Mouse (Mus musculus) ZHBTc4 (cell line): ENCODE results near the gene Gbgt1.

Source experiments
- DNase-seq: peaks from one replicate; pipeline ENCODE4 v3.0.0-alpha.2; 2011; ENCODE audit warnings: low read depth, low spot score

The Gbgt1 gene

DNA sequence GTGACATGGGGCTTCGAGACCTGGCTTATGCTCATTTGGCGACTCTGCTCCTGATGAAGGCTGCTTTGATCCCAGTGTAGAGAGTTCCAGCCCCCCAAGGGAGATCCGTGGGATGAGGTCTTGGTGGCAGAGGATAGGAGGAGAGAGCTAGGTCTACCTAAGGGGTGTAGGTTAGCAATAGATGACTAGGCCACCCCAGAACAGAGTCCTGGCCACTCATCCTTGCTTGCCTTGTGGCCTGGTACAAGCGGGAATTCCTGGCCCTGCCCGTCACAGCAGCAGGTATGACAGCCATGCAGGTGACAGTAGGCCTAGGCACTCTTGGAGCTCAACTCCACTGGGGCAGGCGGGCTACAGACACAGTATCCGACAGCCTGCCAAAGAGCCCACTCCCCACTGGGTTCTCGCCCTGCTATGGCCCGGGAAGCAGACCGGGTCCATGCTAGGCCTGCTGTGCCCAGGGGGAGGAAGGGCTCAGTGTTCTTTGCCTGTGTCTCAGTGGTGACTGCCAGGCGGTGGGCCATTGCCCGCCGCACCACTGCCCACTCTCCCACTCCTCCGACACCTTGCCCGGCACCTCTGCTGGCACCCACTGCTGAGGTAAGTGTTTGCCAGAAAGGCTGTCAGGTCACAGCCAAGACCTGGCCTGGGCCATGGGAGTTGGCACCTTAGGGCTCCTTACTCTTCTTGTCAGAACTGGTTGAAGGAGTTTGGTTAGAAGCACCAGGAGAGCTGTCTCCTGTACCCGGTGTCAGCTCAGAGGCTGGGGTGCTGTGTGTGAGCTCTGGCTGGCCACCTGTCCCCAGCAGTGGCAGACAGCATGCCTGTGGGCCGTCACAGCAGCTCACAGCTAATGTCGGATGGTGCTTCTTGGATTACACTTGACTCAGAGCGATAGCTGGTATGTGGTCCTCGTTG, 31.0 kb downstream of the Gbgt1 start:
- DNase-seq, result no peak

DNA sequence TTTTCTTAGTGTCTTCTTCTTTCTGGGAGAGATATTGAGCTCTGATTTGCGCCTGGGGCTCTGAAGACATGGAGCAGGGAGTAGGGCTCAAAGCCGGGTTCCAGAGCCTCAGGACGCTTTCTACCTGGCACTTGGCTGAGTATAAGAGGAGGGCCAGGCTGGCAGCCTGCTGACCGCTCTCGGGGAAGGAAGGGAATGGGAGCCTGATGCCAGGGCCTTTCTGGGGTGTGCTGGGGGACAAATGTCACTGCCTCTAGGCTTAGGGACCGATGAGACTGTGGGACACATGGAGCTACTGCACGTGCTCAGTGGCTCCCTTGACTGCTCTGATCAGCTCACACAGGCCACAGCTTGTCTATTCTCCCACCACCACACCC, 31.7 kb downstream of the Gbgt1 start:
- no peak for DNase-seq

DNA sequence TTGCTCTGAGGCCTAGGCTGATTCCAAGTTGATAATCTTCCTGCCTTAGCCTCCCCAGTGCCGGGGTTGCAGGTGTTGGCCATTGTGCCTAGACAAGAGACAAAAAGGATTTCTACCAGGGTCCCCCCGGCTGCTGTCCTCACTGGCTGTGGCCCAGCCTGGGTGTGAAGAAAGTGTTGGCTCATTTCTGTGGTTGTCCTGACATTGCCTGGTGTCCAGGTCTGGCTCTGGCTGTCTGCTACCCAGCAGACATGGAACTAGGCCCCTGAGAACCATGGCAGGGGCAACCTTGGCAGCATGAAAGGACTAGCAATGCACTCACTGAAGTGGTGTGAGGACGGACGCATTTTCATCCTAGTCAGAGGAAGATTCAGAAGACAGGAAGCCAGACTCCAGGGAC, 33.2 kb downstream of the Gbgt1 start:
- DNase-seq, result no peak

DNA sequence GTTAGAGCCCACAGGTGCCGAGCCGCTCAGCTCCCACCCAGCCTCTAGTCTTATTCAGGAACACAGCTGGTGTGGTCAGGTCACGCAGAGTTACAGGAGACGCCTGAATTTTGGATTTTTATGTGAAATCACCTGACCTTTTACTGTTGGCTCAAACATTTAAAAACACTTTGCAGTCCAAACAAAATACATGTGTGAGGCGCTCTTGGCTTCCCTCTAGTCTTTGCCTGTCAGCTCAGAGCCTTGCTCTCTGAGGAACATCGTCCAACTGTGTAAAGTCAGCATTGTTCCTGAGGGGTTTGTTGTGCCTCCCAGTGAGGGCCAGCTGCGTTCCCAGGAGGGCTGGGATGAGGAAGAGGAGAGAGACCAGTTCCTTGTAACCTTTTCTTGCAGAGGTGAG, 33.6 kb downstream of the Gbgt1 start:
- DNase-seq, result no peak

DNA sequence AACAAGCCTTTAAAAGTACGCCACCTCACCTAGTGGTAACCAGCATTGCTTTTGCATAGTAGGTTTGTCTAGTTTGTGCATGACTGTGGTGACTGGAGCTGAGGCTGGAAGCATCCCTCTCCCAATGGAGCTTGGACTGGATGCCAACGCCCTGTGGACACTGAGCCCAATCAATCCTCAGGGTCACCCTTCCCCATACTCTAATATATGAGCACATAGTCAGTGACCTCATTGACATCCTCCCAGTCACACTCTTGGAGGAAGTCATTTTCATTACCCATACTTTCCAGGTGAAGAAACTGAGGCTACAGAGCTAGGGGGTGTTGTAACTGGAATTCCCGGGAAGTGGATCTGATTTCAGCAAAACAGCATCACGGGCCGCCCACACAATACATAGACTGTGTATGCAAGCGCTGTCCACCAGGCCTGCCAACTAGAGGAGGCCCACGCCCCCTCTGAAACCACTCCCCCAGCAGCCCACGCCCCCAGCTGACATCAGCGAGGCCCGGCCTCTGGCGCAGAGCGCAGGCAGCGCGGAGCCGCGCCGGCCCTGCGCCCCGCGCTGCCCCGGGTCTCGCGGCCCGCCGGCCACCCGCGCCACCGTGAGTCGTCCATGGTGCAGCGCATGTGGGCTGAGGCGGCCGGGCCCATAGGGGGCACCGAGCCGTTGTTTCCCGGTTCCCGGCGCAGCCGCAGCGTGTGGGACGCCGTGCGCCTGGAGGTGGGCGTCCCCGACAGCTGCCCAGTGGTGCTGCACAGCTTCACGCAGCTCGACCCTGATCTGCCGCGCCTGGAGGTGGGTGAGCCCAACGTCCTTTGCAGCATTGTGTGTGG, 36.5 kb downstream of the Gbgt1 start:
- DNase-seq, result peak; percentile 92

DNA sequence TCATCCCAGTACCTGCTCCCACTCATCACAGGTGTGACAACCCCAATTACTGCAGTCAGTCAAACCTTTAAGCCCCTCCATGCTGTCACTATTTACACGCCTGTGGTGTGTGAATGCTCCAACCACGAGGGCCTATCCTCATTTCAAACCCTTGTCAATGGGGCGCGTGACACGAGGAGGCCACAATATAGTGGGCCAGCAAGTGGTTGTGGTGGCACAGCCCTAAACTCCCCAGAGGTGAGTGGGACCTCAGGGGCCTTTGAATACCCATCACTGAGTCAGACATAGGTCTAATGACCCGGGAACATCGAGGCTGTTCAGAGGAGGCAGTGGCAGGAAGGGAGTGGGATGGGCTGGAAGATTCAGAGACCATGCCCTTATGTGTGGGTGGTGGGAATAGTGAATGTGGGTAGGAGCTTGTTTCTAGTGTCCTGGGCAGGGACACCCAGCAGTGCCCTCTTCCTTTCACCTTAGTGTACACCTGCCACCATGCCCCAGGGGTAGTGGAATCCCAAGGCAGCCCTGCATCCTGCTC, 37.3 kb downstream of the Gbgt1 start:
- no peak for DNase-seq

DNA sequence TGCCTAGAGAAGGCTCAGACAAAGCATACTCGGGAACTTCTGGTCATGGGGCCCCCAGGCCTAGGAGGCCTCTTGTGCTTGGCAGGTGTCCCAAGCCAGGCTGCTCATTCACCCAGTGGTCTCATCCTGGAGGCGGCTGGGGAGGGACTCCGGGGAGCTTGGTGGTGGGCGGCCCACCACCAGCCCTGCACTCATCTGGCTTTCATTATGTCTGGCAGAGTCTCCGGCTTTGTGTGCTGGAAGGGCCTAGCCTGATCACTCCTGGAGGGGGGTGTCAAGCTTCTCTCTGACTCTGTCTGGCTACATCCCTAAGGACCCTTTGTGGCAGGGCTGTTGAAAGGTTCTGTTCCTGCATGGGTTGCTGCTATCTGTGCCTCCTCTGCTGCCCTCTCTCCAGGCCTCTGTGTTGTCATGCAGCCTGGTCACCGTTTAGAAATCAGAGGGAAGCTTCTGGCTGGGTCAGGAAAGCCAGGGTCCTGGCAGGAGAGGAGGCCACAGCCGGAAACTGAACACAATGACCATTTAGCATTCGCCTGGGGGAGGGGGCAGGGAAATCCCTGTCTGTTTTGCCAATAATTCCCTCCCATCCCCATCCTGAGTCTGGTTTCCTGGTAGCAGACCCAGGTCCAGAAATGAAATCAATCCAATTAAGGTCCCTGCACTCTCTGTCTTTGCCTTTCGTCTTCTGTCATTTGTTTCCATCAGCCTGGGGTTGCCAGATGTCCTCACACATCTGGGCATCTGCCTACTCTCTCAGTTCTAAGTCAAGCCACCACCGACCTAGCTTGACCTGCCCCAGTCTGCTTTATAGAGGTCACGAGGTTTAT, 38.0 kb downstream of the Gbgt1 start:
- no peak for DNase-seq

DNA sequence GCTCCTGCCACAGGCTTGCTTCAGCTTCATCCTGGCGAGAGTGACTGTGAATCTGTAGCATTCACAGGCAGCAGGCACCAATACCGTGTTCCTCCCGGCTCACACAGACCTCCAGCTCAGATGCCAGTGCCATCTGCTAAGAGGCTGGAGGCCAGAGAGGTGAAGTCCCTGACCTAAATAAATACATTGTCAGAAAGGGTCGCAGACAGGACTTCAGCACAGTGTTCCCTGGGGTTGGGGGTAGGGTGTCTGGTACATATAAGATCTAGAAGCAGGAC, 38.5 kb downstream of the Gbgt1 start:
- no peak for DNase-seq

DNA sequence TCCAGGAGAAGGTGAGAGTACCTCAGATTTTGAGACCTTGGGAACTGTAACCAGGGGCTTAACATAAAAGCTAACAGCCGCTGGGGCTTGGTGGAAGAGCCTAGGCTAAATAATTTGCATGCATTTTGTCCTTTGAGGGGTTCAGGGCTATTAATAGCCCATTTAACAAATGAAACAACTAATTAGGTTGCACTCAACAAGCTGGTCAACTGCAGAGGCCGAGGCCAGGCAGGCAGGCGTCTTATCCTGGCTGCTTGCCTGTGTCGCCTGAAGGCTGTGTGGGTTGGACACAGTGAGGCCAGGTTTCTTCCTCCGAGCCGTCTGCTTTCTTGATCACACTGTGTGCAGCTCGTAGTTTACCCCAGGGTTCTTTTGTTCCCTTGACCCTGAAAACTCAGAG, 39.0 kb downstream of the Gbgt1 start:
- no peak for DNase-seq

DNA sequence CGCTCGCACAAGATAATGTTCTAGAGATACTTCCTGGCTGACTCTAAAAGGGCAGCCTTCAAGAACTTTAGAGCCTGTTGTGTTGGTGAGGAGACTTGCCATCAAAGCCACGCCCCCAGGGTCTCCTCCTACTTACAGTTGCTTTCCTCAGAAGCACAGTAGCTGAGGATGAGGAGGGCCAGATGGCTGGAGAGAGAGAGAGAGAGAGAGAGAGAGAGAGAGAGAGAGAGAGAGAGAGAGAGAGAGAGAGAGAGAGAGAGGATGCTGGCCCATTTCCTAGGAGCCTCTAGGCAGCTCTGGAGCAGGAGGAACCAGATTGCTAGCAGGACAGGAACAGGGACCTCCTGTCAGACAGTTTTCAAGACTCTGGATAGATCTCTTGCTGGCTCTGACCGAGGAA, 39.5 kb downstream of the Gbgt1 start:
- DNase-seq, result no peak

DNA sequence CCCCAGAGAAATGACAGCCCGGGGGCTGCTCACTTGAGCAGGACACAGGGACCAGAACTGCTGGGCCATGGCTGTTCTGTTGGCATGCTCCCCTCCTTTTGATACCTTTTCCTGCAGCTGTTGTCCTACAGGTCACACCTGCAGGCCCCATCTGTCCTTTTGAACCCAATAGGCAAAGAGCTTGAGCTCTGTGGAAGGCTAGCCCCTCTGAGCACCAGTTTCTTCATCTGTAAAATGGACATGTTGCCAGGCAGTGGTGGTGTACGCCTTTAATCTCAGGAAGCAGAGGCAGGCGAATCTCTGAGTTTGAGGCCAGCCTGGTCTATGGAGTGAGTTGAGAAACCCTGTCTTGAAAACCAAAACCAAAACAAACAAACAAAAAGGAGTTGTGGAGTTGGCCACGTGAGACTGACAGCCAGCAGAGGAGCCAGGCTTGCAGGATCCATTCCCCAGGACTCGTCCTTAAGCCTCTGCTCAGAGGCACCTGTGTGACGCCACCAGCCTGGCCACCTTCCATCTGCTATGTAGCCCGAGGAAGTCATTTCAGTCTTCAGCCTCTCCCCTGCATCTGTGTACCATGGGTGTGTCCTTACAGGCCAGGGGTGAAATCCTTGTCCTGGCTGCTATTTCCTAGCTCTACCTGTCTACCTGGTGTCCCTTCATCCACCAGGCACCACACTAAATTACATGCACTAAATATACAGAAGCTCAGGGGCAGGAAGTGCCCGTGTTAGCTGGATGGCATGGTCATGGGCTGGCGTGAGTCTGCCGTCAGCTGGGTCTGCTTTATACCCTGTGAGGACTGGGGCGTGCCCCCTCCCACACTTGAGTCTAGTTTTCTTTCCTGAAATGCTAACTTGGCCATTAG, 40.3 kb downstream of the Gbgt1 start:
- DNase-seq, result no peak

DNA sequence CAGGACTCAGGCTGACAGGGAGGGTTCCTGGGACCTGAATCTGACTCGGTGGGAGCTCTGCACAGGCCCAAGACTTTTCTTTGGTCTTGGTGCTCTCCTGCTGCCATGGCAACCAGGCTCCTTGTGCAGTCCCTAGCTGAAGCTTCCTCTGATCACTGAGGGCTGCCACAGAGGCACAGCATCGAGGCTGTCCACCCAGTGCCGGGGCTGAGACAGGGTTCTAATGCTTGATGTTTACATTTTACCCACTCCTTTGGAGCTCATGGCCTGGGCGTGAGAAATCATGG, 40.9 kb downstream of the Gbgt1 start:
- DNase-seq, result peak; percentile 44

DNA sequence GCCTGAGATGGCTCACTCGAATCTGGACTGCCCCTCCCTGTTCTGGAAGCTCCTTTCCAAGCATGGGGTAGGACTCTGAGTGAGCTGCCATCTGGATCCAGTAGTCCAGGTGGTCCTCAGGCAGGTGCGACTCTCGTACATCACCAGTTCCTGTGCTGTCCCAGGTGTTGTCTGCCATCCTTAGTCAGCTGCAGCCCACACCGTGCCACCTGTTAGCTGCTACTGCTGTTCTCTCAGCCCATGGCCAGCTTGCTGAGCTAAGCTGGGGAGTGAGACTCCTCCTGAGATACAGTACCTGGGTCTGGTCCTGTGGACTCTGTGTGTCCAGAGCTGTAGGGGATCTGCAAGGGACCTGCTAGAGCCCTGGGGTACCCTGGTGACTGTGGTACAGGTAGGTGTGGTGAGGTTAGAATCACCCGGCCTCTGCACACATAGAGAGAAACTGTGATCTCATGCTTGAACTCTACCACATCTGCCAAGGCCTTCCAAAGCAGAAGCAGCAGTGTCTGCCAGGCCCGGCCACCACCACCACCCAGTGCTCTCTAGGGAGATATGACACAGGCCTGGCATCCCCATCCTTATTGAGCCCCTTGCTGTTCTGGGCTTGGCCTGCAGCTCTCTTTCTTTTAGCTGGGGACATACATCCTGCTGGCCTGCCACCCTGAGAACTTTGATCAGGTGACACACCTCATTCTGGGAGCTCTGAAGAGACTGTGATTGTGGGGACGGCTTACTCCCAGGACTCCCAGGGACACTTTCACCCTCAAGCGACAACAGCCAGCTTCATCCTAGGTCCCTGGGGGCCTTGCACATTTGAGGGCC, 41.5 kb downstream of the Gbgt1 start:
- no peak for DNase-seq

DNA sequence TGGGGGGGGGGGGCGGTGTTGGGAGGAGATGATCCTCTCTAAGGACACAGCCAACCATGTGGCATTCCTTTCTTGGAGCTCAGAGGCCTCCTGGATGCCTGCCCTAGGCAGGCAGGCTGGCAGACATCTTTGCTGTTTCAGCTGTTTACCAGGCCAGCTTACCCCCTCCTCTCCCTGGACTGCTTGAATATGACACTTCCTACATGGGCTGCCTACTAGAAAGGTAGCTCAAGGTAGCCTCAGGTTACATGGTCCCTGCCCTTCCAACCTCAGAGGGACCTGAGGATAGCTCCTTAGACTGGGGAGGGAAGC, 42.1 kb downstream of the Gbgt1 start:
- no peak for DNase-seq

DNA sequence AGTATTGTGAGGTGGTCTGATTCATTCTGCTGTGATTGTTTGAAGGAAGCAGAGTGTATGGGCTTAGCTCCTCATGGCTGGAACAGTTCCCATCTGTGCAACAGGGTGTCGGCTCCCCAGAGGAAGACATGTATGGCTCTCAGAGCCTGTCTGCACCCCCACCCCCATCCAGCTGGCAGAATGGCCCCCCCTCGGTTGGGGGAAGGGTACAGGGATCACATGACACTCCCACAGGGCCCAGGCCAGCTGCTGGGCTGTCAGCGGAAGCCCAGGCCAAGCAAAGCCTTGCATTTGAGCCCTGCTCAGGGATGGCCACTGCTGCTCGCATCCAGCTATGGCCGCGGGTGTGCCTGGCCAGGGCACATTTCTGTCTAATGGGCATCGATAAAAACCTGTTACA, 42.5 kb downstream of the Gbgt1 start:
- no peak for DNase-seq

DNA sequence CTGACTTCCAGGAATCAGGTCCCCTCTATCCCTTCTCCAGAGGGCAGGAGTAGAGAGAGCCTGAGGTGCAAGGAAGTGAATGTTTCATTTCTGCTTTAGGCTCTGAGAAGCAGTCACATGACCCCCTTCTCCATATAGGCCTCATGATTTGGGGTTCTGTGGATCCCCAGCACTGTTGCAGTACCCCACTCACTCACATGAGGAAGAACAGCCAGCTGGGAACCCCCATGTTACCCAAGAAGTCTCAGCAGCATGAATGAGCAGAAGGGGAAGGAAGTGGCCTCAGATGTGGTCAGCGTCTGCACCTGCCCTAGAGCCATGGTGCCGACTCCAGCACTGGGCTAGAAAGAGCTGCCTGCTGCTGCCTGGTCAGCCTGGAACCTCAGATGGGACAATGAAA, 43.3 kb downstream of the Gbgt1 start:
- no peak for DNase-seq

DNA sequence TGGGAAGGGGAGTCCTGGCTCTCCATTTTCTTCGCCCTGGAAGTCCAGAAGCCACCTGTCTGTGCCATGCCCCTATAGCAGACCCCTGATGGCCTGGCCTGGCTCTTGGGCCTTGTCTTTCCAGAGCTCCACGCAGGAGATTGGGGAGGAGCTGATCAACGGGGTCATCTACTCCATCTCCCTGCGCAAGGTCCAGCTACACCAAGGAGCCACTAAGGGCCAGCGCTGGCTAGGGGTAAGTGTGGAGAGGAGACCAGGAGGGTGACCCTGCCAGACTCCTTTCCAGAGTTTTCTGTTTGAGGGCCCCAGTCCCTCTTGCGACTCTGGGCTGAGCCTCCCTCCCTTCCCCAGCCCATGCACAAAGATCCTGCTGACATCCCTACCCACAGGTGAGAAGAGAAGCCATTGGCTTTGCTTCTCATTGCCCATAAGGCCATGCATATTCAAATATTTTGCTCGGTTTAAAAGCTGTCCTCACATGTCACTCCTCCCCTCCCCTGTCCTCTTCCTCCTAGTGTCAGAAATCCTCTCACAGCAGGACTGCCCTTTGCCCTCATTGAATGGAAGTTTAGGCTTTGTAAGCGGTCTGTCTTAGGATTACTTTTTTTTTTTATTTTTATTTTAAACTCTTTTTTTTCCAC, 44.0 kb downstream of the Gbgt1 start:
- DNase-seq, result no peak

DNA sequence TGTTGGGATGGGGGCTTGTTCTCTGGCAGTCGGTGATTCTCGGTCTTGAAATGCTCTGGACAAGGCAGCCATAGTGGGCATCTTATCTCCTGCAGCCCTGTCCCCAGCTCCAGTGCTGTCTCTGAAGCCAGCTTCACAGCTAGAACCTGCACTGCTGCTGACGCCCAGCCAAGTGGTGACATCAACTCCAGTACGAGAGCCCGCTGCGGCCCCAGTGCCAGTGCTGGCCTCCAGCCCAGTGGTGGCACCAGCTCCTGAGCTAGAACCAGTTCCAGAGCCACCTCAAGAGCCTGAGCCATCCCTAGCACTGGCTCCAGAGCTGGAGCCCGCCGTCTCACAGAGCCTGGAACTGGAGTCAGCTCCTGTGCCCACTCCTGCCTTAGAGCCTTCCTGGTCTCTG, 47.2 kb downstream of the Gbgt1 start:
- DNase-seq, result no peak

DNA sequence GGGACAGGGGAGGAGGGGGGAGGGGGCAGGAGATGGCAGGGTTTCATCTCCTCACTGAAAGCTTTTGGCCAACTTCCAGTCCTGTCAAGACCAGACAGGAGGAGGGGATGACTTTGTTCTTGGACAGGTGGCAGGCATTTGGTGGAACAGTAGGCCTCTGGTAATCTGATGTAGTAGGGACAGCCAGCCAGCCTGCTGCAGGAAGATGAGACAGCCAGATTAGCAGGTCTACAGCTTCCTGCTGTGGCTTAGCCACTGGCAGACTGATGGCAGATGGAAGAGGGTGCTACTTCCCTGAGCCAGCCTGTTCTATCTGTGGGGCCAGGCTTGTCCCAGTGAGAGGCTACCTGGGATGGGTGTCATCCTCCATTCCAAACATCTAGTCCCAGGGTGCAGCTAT, 49.3 kb downstream of the Gbgt1 start:
- no peak for DNase-seq

DNA sequence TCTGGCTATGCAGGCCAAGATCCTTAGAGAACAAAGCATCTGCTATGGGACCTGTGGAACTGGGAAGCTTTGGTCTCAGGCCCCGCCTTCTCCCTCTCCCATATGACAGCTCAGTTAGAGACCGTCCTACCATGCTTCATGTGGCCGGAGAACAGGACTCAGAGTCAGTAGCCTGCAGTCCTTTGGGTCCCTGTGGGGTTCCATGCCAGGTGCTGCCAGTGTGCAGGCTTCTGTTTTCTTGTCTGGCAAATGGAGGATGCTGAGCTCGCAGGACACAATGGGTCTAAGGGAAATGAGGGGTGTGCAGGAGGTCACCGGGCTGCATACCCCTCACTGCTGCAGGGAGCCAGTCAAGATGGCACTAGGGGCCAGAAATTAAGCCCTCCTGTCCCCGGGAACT, 49.9 kb downstream of the Gbgt1 start:
- DNase-seq, result no peak
